Mouse (Mus musculus): Measurements from ENCODE around the gene Pik3r2.

DNA sequence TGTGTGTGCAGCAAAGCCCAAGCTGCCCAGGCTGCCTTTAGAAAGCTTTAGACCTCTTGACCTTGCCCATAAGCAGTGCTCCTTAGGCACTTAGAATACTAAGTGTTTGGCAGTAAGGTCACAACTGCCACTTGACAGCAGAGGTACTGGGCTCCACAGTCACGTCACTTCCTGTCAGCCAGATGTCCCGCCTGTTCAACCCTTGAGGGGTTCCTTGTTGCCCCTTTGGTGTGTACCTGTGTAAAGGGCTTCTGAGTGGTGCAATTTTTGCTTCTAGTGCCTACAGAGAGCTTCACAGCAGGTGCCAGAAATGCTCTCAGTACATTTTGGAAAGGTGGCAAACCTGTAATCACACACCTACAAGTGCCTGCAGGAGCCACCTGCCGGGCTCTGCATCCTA lies 38.3 kb downstream of the Pik3r2 start:
- TF ChIP-seq CTCF (IDR thresholded peaks at IDR 0.05; ENCODE audit: borderline replicate concordance, extremely low read depth, insufficient read depth, insufficient read length) (no peak), POLR2A (IDR thresholded peaks at IDR 0.05; ENCODE audit: borderline replicate concordance, extremely low read depth, insufficient read depth, insufficient read length, poor library complexity, severe bottlenecking) (no peak)
